Mouse (Mus musculus) thymus, adult 18-20 months (tissue): ENCODE measurements around the gene Aff2.

Source experiments
- DNase-seq, 2 experiments: peaks; one replicate each; pipeline ENCODE4 v3.0.0; 2022; ENCODE audit warnings: mixed read lengths in 2 of 2

Aff2 gene

DNA sequence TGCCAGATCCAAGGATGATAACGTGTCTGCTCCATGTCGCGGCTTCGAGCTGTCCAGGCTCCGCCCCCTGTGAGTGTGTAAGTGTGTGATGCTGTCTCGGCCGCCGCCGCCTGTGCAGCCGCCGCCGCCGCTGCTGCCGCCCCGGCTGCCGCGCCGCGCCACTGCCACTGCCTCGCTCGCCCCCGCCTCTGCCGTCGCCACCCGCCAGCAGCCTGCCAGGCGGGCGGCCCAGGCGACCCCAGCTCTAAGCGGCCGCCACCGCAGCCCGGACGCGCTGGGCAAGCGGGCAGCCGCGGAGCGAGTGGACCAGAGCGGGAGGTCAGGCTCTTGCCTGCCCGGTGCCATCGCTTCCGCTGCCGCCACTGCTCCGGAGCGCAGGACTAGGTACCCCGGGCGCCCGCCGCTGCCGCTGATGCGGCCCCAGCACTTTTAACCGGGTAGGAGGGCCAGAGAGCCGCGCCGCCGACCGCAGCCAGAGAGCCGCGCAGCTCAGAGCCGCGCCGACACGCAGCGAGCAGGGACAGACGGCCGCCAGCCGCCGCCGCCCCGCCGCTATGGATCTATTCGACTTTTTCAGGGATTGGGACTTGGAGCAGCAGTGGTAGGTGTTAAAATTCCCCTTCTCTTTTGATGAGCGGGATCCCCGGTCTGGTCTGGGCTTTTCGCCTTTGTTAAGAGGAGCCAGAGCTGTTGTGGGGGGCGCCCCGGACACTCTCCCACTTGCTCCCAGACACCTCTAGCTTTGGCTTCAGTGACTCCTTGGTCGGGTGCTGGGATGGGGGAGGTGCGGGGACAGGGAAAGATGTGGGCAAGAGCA is at the start of gene Aff2:
Gene Aff2 (plus strand): TSS at position 57 of the 817 bp plus-strand sequence.
- no peak for DNase-seq

- DNase-seq = no peak
These were observed 22.8 kb upstream of the Aff2 start for GRCm38 (mm10) chrX:69337296-69337695.

DNA sequence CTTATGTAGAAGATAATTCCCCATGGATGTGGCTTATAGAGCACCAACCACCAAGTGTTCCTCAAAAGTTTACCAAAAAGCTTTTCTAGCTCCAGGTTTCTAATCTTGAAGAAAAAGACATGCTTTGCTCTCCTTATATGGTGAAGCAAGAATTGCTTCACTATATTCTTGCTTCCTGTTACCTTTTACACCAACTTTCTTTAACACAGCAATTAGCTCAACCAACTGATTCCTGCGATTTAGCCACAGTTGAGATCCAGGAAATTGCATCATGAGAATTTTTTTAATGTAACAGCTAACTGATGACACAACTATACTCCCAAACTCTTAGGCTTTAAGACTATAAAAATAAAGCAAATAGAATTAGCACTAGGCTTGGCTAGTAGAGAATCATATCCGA is 4.5 kb upstream of the Aff2 start:
- DNase-seq = no peak

DNA sequence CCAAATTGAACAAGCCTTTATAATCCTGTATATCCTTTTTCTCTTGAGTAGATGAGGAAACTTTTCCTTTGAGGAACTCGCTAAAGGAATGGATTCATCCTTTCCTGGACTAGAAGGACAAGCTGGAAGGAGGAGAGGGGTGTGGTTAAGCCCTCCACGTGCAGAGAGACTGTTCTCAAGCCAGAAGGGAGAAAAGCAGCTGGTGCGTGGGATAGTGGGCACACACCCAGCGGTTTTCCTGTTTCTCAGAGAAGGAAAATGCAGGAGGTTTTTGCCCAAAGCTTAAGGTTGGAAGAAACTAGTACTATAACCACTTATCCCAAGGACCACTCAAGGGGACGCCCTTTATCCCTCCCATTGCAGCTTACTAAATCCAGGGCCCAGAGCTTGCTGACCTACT is 734 bp upstream of the Aff2 start:
- DNase-seq = no peak

- no peak for DNase-seq
These were observed 233 bp upstream of the Aff2 start for GRCm38 (mm10) chrX:69359885-69360237.

DNA sequence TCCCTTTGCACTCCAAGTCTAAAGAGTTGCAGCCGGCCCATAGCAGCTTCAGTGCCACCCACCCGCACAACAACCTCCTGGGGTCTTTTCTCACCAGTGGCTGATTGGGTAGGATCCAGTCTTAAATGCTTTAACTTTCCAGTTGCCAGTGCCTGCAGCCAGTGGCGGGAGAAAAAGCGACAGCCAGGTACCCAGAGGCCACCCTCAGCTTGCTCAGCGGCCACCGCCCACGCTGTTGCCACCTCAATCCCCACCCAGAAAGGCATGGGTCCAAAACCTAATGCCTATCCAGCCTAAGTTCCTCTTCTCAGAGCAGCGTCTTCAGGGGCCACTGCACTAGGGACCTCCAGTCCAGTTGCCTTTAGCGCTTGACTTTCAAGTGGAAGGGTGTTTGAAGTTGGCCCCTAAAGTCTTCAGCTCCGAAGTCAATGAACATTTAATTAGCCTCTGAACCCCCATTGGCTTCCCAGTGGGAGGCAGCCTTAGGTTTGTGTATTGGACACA is 1.0 kb downstream of the Aff2 start:
- no peak for DNase-seq

DNA sequence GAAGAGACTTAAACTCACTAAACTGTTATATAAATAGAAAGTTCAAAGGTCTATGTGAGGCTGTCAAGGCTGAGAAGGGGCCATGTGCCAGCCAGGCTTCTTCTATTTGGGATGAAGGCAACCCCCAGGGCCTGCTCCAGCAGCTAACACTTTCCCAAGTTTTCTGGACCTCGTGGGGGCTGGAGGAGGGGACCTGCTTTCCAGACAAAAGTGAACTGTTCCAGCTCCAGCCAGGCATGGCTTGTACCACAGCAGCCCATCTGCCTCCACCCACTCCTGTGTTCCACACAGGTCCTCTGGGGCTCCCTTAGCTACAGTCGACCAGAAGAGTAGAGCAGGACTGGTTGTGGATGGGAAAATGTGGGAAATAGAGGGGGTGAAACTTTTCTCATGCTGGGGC is 4.1 kb downstream of the Aff2 start:
- DNase-seq = no peak

DNA sequence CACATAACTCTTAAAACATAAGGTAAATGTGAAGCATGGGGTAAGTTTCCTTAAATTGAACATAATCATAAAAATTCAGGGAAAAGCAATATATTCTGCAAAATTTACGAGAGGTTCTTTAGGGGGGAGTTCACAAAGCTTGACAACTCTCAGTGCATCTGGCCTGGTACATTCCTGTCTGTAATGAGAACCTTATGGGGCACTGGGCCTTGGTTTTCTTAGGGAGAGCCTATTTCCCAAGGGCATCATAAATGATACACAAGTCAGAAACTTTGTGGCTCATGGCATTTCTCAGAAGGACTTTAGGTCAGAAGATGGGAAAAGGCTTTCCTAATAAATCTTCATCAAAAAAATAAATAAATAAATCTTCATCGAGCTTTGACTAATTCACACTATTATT is 13.2 kb downstream of the Aff2 start:
- DNase-seq = no peak

GRCm38 (mm10) chrX:69389738-69390137 is 29.6 kb downstream of the Aff2 start:
- DNase-seq = no peak

GRCm38 (mm10) chrX:69415043-69415442 is 54.9 kb downstream of the Aff2 start:
- DNase-seq = no peak

- no peak for DNase-seq
These were observed 78.3 kb downstream of the Aff2 start for GRCm38 (mm10) chrX:69438422-69438821.

GRCm38 (mm10) chrX:69441937-69442336 is 81.8 kb downstream of the Aff2 start:
- DNase-seq = no peak

GRCm38 (mm10) chrX:69460896-69461295 is 100.8 kb downstream of the Aff2 start:
- DNase-seq = no peak

DNA sequence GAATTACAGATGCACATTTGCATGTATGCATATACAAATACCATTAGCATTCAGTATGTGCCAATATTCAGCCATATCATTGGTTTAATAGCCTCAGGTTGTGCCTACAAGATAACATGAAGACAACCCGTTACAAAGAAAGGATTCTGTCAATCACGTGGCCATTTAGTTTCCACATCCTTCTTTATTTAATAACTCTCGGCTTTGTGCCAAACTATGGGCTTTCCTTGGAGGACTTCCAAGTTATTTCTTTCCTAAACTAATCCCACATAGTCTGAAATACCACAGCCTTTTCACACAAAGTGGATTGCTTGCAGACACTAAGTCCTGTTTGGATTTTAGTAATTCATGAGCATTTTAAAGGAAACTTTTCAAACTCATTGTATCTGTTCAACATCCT is 142.0 kb downstream of the Aff2 start:
- no peak for DNase-seq

GRCm38 (mm10) chrX:69518040-69518575 is 158.0 kb downstream of the Aff2 start:
- no peak for DNase-seq

DNA sequence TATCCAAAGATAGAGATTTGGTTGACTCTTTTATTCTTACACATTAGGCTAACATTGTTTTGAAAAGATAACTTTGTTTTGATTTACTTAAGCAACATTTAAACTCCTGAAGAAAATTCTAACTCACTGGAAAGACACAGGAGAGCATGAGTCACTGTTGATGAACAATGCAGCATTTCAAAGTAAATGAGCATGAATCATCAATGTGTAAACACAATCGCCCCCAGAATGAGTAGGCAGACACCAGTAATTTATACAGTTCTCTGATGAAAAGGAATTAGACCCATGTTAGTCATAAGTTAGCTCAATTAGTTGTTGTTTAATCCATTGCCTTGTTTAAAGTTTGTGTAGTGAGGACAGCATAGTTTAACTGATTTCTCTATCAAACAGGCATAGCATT is 180.7 kb downstream of the Aff2 start:
- no peak for DNase-seq

DNA sequence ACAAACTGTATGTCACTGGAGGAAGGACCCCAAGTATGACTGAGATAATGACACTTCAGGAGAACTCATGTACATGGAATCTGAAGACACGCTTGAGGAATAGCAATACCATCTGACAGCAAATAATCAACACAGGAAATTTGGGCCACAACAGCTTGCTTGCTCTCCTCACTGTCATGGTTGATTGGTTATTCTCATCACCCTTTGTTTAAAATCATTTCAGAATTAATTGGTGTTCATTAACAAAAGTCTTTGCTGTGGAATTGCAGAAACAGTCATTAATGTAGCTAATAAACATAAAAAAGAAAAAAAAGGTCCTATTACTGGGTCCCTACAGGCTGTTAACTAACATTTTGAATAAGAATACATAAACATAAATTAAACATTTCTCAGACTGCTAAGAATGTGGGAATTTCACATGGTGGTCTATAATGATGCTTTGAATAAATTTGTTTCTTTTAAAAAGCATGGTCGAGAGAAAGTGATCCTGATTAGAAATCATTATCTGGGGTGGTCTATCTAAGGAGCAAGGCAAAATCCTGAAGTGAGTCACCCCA is 219.9 kb downstream of the Aff2 start:
- no peak for DNase-seq

DNA sequence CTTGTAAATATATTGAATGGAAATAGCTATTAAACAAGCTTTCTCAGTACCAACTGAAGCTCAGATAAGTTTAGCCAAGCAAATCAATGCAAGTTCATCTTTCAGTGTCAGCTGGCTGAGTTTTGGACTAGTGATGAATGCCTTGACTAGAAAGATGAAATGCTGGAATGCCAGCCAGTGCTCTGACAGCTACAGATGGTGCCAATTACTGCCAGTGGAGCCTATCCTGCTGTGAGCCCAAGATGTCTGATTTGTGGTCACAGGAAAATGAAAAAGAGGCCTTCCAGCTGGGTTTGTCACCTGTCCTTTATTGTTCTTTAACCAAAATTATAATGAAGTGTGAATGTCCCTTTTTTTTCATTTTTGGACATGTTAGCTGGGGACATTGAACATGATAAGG is 248.7 kb downstream of the Aff2 start:
- no peak for DNase-seq

DNA sequence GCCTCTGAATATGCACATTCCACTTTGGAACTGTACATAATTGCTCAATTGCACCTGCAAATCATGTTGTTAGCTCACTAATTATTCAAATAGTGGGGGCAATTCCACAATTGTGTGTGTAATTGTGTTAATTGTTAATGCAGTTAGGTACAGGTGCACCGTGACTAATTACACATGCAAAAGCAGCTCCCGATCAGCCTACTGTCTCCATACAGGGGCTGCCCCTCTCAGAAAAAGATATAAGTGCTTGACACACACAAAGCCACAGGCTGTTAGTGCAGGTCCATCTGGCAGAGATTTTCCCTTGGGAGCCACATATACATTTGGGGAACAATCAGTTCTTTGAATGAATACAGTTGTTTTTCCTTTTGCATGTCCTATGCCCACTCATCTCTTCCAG is 302.9 kb downstream of the Aff2 start:
- DNase-seq = no peak

GRCm38 (mm10) chrX:69666145-69666677 is 306.1 kb downstream of the Aff2 start:
- DNase-seq = no peak

DNA sequence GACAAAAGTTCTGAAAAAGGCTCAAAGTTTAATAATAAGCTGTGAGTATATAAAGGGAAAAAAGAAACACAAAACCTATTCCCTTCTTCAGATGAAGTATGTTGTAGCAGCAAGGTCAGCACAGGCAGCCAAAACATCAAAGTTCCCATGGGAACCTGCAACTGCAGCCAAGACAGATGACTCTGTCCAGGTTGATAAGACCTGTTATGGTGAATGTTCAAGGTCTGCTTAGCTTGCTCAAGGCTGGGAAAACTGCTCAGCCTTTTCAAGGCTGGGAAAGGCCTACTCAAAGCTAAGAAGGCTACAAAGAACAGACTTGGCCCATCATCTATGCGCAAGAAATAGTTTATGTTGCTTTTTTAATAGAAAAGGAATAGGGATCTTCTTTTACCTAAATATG is 315.6 kb downstream of the Aff2 start:
- no peak for DNase-seq

- no peak for DNase-seq
These were observed 338.7 kb downstream of the Aff2 start for GRCm38 (mm10) chrX:69698840-69699239.

DNA sequence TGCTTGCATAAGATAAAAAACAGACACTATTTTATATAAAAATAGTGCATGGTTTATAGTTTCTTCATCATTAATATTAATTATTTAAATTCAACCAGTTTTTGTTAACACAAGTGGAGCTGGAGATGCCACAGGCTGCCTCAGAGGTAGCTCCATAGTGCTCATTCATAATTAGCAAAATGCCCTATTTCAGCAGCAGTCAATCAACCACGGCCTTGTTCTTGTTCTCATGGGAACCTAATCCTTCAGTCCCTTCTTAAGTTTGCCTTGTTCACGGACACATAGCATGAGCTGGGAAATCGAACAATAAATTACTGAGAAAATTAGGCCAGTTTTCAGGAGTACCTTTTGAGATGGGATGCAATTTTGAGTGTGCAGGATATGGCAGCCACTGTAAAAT is 378.9 kb downstream of the Aff2 start:
- DNase-seq = no peak

DNA sequence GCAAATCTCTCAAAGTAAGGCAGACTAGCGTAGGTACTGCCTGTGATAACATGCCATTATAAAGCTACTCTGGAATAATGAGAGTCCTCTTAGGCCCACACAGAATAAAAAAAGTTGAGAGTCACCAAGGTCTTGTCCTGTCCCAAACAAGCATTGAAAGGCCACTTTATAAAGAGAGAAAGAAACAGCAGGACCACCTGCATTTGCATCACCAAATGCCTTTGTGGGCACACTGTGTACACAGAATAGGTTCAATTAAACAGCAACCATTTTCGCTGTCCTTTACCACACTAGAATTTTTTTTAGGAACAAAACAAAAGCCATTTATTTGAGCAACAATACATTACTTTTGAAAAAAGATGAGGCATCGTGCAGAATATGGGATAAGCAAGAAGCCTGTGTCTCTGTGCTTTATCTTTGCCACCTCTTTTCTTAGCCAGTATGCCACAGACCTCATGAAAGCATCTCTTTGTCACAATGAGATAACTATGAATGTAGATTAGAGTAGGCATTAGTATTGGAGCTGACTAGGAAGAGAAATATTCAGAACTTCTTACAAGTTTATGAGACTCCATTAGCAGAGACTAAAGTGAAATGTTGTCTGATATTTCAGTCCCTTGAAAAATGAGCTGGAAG is 385.0 kb downstream of the Aff2 start:
- no peak for DNase-seq
